Mouse (Mus musculus) heart, adult 9 months (tissue): ENCODE results near the gene Adcy1.

ENCODE experiments used
- DNase-seq, 2 experiments: peaks; one replicate each; pipeline ENCODE4 v3.0.0; 2022; ENCODE audit warnings: low spot score in 2 of 2

Adcy1 gene

GRCm38 (mm10) chr11:7136246-7136855, 73.1 kb downstream of the Adcy1 start:
- DNase-seq, result no peak

GRCm38 (mm10) chr11:7138370-7138769, 75.1 kb downstream of the Adcy1 start:
- DNase-seq, result no peak

GRCm38 (mm10) chr11:7140449-7140848, 77.2 kb downstream of the Adcy1 start:
- DNase-seq, result no peak

- peak in 1 of 2 experiments; percentile 20 for DNase-seq
Observed at GRCm38 (mm10) chr11:7142725-7143124, 79.4 kb downstream of the Adcy1 start.

GRCm38 (mm10) chr11:7144369-7144768, 81.1 kb downstream of the Adcy1 start:
- DNase-seq, result no peak

GRCm38 (mm10) chr11:7145221-7145620, 81.9 kb downstream of the Adcy1 start:
- DNase-seq, result no peak

- DNase-seq, result no peak
Observed at GRCm38 (mm10) chr11:7147536-7147935, 84.2 kb downstream of the Adcy1 start.

GRCm38 (mm10) chr11:7147945-7148344, 84.7 kb downstream of the Adcy1 start:
- DNase-seq, result no peak

- no peak for DNase-seq
Observed at GRCm38 (mm10) chr11:7149471-7149870, 86.2 kb downstream of the Adcy1 start.

GRCm38 (mm10) chr11:7150511-7150910, 87.2 kb downstream of the Adcy1 start:
- no peak for DNase-seq

GRCm38 (mm10) chr11:7152371-7152770, 89.1 kb downstream of the Adcy1 start:
- DNase-seq, result no peak

GRCm38 (mm10) chr11:7153081-7153480, 89.8 kb downstream of the Adcy1 start:
- DNase-seq, result no peak

GRCm38 (mm10) chr11:7156427-7156826, 93.1 kb downstream of the Adcy1 start:
- no peak for DNase-seq

GRCm38 (mm10) chr11:7158196-7158595, 94.9 kb downstream of the Adcy1 start:
- DNase-seq, result no peak

GRCm38 (mm10) chr11:7160146-7160545, 96.9 kb downstream of the Adcy1 start:
- no peak for DNase-seq

- no peak for DNase-seq
Observed at GRCm38 (mm10) chr11:7160637-7161101, 97.4 kb downstream of the Adcy1 start.

- DNase-seq, result no peak
Observed at GRCm38 (mm10) chr11:7161502-7162174, 98.3 kb downstream of the Adcy1 start.

- no peak for DNase-seq
Observed at GRCm38 (mm10) chr11:7164416-7164815, 101.1 kb downstream of the Adcy1 start.

- DNase-seq, result no peak
Observed at GRCm38 (mm10) chr11:7169645-7170044, 106.4 kb downstream of the Adcy1 start.

- DNase-seq, result no peak
Observed at GRCm38 (mm10) chr11:7173664-7174063, 110.4 kb downstream of the Adcy1 start.

GRCm38 (mm10) chr11:7178724-7179123, 115.4 kb downstream of the Adcy1 start:
- no peak for DNase-seq

- no peak for DNase-seq
Observed at GRCm38 (mm10) chr11:7179276-7179675, 116.0 kb downstream of the Adcy1 start.

- no peak for DNase-seq
Observed at GRCm38 (mm10) chr11:7182409-7183042, 119.2 kb downstream of the Adcy1 start.
